Mouse (Mus musculus): ENCODE measurements around the gene Maf.

Maf gene

DNA sequence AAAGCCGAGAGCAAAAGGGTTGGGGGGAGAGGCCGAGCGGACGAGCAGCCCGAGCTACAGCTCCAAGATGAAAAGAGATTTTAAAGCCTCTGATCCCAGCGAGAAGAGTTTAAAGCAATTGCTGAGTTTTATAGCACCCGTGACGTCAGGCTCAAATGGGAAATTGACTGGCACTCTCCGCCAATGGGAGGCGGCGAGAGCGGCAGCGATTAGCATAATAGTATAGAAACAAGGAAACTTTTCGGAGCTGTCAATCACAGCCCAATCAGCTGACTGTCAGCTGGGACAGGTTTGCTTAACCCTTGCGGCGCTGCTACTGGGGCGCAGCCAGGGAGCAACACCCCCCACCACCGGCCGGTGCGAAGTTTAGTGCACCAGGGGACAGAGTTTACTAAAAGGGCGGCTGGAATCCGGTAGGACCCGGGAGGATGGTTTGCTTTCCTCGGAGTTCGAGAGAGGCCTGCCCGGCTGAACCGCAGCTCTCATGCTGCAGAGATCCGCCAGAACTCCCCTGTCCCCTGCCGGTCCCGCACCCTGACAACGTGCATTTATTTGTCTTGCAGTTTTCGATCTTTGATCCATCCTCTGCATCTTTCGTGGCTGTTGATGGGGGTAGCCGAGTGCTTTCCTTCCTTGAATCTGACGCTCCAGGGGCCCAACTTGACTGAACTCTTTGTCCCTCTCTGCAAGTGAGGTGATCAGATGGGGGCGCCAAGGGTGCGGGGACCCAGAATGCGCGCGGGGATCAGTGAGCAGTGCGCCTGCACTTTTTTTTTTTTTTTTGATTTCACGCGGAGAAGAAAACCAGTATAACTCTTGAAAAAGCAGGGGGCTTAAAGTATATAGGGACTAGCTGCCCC, at the start of gene Maf:
TSS of gene Maf (minus strand) at position 64 of the 860 bp plus-strand sequence.
- peak; percentile 84 for DNase-seq (ENCODE audit: extremely low read depth, insufficient read length, low spot score)

DNA sequence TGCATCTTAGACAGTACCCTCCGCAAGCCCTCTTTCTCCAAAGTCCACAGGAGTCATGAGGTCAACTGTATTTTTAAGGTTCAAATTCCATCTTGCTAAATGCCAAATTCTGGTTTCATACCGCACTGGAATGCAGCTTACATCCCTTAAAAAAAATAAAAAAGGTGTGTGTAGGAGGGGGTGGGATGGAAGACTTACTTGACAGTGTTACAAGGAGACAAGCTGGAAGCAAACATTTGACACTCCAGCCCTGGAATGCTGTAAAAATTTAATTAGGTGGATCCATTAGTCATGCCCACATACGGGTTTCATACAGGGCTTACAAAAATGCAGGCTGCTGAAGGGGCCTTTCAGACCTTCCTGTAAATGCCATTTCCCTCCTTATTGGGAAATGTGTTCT, 49.4 kb upstream of the Maf start:
- peak; percentile 67 for DNase-seq (ENCODE audit: extremely low read depth, insufficient read length, low spot score)

DNA sequence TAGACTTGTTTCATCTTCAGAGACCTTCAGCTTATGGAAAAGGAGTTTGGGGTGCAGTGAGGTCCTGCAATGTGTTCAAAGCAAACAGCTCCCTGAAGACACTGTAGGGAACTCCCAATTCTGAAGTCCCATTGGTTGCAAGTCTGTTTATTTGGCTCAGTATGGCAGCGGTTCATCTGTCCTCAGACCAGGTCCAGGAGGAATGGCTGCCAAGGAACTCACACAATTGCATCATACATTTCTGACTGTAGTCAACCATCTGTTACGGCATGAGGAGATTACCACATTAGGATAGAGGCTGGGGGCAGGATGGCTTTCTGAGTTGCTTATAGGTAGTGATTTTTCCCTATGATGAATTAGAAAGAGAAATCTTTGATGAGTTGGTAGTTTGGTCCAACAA, 48.4 kb upstream of the Maf start:
- DNase-seq (ENCODE audit: extremely low read depth, insufficient read length, low spot score) = no peak

DNA sequence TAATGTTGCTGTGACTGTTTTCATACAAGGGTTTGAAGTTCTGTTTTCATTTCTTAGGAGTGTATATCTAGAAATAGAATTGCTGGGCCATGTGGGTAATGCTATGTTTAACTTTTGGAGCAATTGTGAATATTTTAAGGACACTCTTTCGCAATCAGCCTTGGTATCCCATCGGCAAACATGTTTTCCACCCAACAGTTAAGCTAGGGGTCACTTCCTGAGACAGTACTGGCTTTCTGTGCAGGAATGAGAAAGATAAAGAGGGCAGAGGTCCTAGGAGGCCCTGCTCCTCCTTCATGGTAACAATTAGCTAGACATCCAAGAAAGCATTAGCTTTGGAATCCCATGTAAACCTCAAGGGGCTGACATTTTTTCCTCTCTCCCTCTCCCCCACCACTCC, 47.1 kb upstream of the Maf start:
- DNase-seq (ENCODE audit: extremely low read depth, insufficient read length, low spot score) = no peak

DNA sequence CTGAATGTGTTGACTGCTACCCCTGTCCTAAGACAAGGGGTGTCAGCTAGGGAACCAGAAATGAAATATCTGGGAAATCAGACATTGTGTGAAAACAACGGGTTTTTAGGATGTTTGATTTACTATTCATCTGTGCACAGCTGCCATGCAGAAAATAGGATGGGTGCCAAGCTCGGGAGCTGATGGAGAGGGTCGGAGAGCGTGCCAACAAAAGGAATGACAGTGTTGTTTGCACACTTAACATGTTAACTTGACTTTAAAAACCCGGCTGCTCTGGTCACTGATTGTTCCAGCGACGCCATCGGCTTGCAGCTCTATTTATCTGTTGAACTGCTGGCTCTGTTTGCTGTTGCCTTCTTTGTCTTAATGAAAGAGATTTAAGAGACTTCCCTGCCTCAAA, 46.2 kb upstream of the Maf start:
- no peak for DNase-seq (ENCODE audit: extremely low read depth, insufficient read length, low spot score)

DNA sequence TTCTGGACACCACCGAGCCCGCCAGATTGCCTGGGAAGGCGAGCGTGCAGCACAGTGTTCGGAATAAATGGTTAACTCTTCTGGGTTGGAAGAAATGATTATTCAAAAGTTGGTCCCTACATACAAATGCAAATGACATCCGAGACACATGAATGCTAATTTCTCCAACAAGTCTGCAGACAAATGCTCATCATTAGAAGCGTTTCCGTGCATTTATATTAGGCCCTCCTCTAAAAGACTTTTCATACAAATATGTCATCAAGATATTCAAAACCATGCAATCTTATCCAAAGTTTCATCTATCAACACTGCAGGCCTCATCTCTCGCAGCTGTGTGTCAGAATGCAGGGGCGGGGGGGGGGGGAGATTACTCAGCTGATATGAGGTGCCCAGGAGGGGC, 39.8 kb upstream of the Maf start:
- DNase-seq (ENCODE audit: extremely low read depth, insufficient read length, low spot score) = no peak

DNA sequence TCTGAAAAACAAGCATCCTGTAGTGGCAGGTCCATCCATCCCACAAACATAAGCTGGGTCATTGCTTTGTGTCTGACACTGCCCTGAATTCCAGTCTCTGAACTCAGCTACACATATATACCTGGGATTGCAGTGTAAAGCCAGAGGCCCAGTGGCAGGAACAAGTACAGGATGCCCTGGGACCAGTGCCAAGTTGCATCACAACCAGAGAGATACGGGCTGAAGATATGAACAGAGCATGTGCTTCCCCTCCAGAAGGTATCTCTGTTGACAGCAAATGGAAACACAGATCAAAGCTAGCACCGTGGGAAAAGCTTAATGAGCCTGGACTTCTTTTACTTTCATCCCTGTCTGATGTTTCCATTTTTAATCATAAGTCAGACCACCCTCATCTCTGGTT, 38.1 kb upstream of the Maf start:
- no peak for DNase-seq (ENCODE audit: extremely low read depth, insufficient read length, low spot score)

DNA sequence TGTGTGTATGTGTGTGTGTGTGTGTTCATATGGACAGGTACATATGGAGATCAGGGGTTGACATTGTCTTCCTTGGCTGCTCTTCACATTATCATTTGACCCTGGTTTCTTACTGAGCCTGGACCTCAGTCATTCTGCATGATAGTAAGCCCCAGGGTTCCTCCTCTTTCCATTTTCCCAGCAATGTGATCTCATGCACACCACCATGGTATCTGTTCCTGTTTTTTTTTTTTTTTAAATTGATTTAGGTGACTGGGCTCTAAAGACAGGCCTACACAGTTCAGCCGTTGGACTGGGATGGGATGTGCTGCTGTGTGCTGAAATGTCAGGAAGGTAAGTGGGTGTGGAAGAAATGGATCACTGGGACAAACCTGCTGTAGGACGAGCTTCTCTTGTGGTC, 35.8 kb upstream of the Maf start:
- no peak for DNase-seq (ENCODE audit: extremely low read depth, insufficient read length, low spot score)

DNA sequence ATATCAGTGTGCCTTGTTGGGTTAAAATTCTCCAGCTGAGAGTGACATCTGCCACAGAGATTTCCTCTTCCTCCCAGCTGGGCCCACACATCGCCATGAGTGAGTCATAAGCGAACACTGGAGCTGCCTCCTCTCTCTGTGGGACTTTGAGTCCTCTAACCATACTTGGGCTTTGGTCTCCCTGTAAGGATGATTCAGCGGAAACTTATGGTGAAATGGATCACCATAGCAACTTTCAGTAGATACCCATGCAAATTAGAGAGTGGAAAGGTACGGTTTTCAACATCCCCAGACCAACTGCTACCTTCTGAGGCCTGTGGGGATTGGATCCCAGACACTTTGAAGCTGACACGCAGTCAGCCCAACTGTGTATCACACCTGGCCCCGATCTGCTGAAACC, 35.1 kb upstream of the Maf start:
- DNase-seq (ENCODE audit: extremely low read depth, insufficient read length, low spot score) = peak; percentile 27

DNA sequence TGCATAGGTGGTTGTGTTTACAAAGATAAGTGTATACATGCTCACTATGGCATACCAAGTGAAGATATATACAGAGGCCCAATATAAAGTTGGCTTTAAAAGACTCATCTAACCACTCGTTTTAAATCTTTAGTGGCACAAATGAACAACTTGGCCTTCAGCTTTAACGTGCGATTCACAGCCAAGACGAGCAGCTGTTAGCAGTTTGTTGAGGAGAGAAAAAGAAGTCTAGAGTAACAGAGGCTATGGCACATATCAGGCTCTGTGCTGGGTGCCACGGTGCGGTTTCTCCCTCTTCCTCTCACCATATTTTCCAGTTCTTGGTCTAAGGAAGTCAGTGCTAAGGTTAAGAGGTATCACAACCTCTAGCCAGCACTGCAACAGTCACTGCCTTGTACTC, 34.4 kb upstream of the Maf start:
- DNase-seq (ENCODE audit: extremely low read depth, insufficient read length, low spot score) = no peak

DNA sequence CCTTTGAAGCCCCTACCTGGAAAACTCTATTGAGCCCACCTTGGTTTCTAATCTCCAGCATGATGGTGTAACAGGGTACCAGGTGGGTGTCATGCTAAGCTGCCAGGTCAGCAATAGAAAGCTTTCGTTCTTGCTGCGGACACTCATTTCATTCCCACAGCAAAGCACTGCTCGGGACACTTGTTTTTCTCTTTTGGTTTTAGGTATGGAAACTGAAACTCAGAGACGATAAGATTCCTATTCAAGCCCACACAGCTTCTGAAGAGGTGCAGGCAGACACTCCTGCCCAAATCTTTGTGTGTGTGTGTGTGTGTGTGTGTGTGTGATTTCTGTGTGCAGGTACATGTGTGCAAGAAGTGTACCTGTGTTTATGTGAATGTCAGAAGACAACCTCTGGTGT, 32.2 kb upstream of the Maf start:
- DNase-seq (ENCODE audit: extremely low read depth, insufficient read length, low spot score) = no peak

DNA sequence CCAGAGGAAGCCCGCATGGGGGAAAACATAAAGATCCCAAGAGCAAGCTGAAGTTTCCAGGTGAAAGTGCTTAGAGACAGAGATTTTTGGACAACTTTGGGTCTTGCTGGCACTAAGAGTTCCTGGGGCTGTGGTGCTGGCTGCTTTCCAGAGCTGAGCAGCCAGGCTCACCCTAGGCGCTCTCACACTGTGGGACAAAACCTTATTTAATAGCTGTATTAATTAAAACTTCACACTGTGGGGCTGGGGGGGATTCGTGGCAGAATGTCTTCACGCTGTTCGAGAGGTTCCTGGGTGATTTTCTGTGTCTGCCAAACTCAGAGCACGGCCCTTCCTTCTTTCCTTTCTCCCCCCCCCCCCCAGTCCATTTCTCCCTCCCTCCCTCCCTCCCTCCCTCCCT, 24.8 kb upstream of the Maf start:
- no peak for DNase-seq (ENCODE audit: extremely low read depth, insufficient read length, low spot score)

DNA sequence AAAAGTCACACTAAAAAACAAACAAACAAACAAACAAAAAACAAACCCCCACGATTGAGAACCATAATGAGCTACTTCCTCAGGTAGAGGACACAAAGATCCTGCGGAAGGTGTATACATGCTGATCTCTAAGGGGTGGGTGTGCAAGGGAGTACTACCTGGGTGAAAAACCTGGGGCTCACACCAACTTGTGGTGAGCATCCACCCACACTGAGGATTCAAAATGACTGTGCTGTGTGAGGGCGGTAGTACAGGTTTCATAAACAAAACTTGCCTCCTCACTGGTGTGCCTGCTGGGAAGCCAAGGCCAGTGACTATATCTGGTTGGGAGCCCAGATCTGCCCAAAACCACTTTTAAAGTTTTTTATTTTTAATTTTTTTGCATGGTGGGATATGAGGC, 19.2 kb upstream of the Maf start:
- DNase-seq (ENCODE audit: extremely low read depth, insufficient read length, low spot score) = no peak

DNA sequence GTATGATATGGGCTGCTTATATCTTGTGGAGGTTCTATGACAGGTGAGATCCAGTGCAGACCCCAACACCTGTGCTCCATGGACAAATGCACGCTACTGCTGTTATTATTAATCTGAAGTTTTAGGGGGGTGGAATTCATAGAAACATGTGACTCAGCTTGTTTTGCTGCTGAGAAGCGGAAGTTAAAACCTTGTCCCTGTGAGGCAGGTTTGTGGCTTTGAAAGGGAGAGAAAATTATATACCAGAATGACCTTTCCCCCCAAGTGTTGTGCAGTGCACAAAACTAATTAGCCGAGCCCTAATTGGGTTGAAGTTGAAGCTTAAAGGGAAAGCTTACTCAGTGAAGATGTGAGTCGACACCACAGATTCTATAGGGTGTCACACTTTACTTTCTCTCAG, 18.6 kb upstream of the Maf start:
- DNase-seq (ENCODE audit: extremely low read depth, insufficient read length, low spot score) = no peak

DNA sequence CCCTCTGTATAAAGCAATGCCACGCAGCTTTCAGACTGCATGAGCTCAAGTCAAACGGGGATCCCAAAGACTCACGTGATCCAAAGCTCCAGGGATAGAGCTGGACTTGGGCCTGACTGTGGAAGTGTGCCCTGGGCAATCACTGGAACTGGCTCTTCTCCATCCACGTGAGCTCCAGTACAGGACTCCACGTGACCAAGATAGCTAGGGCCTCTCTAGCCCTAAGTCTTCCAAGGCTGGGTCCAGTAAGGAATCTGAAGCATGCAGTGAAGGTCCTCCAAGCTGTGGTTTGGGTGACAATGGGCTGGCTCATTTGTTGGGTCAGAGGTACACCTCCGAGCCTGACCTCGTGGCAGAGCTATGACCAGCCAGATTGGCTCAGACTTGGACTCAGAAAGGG, 11.5 kb upstream of the Maf start:
- peak; percentile 70 for DNase-seq (ENCODE audit: extremely low read depth, insufficient read length, low spot score)

DNA sequence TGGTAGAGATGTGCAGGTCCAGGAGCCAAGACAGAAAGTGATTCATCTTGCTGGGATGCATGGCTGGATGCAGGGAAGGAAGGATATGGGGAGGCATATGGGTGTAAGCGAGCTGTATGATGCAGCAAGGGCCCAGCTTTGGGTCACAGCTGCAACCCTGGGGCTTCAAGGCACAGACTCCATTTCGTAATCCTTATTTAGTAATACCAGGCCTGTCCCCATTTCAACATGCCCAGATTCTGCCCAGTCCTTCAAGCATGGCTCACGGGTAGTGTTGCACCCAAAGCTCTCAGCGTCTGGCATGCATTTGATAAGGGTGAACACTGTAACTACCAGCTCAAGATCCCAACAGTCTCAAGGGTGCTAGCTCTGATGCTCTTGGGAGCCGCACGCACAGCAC, 11.0 kb upstream of the Maf start:
- no peak for DNase-seq (ENCODE audit: extremely low read depth, insufficient read length, low spot score)

DNA sequence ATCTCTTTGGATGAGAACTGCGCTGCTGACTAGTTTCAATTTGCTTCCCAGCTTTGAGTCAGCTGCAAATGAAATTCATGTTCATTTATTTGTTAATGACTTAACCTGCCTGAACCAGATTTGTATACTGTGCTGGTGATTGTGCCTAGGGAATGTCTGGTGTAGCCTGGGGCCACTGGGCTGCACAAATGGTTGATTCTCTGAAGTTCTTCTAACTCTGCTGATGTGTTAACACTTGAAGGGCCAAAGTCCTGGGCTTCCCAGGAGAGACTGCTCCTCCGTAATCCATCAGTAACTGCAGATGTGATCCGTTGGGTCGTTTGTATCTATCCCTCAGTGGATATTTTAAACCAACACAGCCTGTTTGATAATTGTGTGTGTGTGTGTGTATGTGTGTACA, 7.7 kb upstream of the Maf start:
- no peak for DNase-seq (ENCODE audit: extremely low read depth, insufficient read length, low spot score)

DNA sequence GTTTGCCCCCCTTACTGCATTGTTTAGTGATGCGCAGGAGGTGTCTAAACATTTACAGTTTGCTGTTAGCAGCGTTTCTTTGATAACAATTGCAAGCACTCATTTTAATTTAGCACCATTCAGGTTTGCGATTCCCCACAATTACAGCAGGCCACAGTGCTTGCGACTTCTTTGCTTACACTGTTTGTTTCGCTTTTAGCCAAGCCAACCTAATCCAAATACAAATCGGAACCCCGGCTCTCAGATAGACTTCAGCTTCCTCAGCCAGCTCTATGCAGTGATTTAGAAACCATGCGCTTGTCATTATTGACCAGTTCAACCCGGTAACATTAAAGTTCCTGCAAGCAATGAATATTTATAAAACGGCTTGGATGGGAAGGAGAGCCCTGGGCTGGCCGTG, 3.5 kb upstream of the Maf start:
- DNase-seq (ENCODE audit: extremely low read depth, insufficient read length, low spot score) = no peak

DNA sequence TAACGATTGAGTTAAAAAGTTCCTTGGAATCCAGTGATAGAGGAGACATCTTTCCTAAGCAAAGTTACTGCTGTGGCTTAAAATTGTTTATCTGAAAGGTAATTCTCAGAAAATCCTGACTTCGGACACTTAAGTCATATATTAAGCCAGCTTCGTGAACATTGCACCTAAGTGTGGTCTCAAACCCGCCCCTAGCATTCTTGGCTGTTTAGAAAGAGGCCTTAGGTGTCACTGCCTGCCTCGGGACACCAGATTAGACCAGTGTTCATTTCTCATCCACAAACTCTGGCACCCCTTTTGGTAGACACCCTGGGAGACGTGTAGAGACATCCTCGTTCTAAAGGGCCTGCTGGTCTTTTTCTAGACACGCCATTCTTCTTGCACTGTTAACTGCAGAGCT, 2.3 kb upstream of the Maf start:
- DNase-seq (ENCODE audit: extremely low read depth, insufficient read length, low spot score) = no peak

DNA sequence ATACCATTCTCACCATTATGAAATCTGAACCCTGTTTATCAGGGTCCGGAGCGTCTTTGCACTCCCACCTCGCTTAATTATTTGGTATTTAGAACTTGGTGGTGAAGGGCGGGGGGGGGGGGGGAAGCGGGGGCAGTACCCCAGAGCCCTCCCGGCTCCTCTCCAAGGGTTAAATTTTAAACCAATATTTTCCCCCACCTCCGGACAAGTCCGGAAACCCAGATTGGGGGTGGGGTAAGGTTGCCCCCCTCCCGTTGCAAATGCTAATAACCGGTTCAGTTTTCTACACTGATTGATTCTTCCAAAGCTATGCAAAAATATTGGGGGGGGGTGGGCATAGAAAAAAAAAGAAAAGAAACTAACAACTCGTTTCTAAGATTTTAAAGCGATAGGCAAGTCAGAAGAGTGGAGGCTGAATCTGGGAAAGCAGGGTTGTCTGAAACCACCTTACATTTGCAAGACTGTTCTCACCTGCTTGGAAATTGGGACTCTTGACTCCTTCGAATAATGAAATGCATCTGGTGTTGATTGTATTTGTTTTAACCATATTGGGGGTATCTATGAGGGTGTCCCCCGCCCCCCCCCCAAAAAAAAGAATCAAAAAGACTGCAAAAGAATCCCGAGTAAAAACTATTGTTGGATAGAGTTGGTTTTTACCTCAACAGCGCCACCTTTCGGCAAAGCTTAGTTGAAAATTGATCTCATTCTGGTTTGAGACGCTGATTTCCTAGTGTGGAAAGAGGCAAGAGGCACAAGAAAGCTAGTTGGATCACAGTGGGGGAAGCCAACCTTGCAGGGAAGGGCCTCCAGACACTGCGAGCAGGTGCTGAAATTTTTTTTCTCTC, 1.6 kb upstream of the Maf start:
- peak; percentile 35 for DNase-seq (ENCODE audit: extremely low read depth, insufficient read length, low spot score)

DNA sequence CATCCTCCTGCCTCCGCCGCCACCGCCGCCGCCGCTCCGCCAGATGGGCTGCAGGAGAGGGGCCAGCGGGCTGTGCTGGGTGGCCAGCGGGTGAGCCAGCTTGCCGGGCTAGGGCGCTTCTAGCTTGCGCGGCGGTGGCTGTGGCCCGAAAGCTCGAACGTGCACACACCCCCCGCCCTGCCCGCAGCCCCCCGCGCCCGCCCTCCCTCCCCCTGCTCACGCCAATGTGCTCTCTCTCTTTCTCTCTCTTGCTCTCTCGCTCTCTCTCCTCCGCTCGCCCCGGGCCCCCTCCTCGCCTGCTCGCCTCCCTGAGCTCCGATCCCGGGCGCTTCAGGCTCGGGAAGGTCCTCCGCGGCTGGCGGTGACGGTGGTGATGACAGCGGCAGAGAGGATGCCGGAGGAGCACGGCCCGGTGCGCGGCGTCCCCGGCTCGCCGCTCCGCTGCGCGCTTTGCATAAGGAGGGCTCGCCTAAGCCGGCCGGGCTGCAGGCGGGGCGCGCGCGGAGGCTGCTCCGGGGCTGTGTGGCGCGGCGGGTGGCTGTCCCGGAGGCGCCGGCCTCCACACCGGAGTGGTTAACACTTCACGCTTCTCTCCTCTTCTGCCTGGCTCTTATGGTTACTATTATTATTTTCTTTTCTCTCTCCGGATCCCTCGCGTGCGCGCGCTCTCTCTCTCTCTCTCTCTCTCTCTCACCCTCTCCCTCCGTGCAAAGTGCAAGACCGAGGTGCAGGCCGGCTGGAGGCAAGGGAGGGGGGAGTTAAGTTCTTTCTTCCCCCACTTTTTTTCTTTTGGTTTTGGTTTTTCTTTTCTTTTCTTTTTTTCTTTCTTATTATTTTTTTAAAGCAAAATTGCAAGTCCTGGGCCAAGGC, 498 bp downstream of the Maf start:
- peak; percentile 75 for DNase-seq (ENCODE audit: extremely low read depth, insufficient read length, low spot score)
